Mouse (Mus musculus) olfactory bulb, adult 2 months (tissue): ENCODE results near the gene Ak4.

ENCODE experiments used
- CTCF ChIP-seq: fragments of 200-500 bp; IDR thresholded peaks from 2 replicates; pipeline ENCODE4 v1.5.1; 2012; ENCODE audit warnings: low read depth, mild to moderate bottlenecking, low read length, moderate library complexity; ENCODE audit not compliant: insufficient read depth
- POLR2A ChIP-seq: fragments of 200-500 bp; IDR thresholded peaks from 2 replicates; pipeline ENCODE4 v1.6.1; 2012; ENCODE audit warnings: mild to moderate bottlenecking, low read depth, low read length, moderate library complexity; ENCODE audit not compliant: insufficient read depth

- TF ChIP-seq POLR2A (no peak), CTCF (no peak)
Observed at GRCm38 (mm10) chr4:101490320-101490917, 71.3 kb downstream of the Ak4 start.
